Mouse (Mus musculus) E14TG2a.4 (cell line): ENCODE measurements at regions not wholly inside any gene's neighbourhood (a gene's known extent, or its start where the extent isn't known, plus 50 kb on each side); places are given as distances from the start of the nearest gene placed in this dataset.

ENCODE experiments used
- H3K27me3 ChIP-seq: 2 replicates; pipeline ENCODE4 v1.6.1; 2014; ENCODE audit warnings: low read length, control low read depth; ENCODE audit not compliant: insufficient read depth
- H3K36me3 ChIP-seq: 2 replicates; pipeline ENCODE4 v1.6.1; 2014; ENCODE audit warnings: low read length, control low read depth; ENCODE audit not compliant: insufficient read depth
- H3K4me1 ChIP-seq: replicated peaks from 2 replicates; pipeline ENCODE4 v1.6.1; 2014; ENCODE audit warnings: low read depth, low read length, control low read depth
- H3K4me3 ChIP-seq: replicated peaks from 2 replicates; pipeline ENCODE4 v1.5.1; 2014; ENCODE audit warnings: mild to moderate bottlenecking, low read length
- H3K9me3 ChIP-seq: 2 replicates; pipeline ENCODE4 v1.6.1; 2014; ENCODE audit warnings: low read length, control low read depth
- CTCF ChIP-seq: conservative IDR thresholded peaks from 2 replicates; pipeline ENCODE4 v1.5.1; 2014; ENCODE audit warnings: low read length
- NANOG ChIP-seq: IDR thresholded peaks from 2 replicates; pipeline ENCODE4 v1.6.1; 2014; ENCODE audit warnings: borderline replicate concordance, low read length, mixed read lengths
- POU5F1 ChIP-seq: IDR thresholded peaks from 2 replicates; pipeline ENCODE4 v1.6.1; 2014; ENCODE audit warnings: low read length, borderline replicate concordance

DNA sequence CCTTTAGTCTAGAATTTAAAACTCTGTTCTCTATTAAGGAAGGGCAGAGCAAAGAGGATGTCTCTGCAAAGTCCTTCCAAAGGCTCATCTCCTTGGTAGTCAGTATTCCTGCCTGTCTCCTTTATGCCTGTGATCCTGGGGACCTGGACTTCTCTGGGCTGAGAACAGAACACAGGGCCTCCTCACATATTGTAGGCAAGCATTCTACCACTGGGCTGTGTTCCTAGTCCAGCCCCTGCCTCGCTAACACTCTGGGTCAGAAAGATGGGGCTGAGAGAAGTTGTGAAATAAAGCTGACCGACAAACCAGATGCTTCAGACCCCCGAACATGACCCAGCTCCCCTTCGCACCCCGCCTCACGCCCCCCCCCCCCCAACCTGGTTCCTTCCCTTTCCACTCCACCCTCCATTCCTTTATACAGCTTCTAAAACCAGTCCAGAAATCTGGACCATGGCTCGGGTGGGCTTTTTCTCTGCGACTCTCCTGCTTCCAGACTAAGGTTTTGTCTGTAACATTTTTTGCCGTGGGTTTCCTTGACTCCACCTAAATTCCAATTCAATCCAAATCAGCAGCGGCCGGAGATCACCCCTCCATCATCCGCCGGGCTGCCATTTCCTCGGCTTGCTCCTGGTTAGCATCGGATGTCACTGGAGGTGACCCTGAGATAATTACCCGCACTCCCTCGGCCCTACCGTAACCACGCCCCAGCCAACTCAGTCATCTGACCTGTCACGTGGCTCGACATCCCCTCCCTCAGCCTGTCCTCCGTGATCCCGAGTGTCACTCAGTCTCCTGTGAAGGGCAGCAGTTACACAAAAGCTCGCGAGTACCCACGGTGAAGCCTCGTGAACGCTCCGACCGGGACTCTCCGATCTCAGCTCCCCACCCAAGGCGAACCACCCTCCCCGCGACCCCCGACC, 89.3 kb upstream of the Synm start:
- peaks cover 48% of the 10 kb centered on the region for H3K27me3 ChIP-seq

GRCm38 (mm10) chr7:67846796-67847195, 87.3 kb upstream of the Synm start:
- H3K4me3 ChIP-seq = no peak overlapping the region
- peaks cover under 1% of the 10 kb centered on the region; the same call in 1 of the 2 replicates for H3K9me3 ChIP-seq
- TF ChIP-seq POU5F1 (no peak), NANOG (no peak), CTCF (no peak)

More for the DNA sequence above, 89.3 kb upstream of the Synm start:
- H3K4me3 ChIP-seq = peak overlapping the region; percentile 68
- no peaks in the 10 kb centered on the region for H3K9me3 ChIP-seq
- H3K4me1 ChIP-seq = peaks cover 38% of the 10 kb centered on the region
- TF ChIP-seq NANOG (no peak), POU5F1 (no peak), CTCF (no peak)
- H3K36me3 ChIP-seq = no peaks in the 10 kb centered on the region

DNA sequence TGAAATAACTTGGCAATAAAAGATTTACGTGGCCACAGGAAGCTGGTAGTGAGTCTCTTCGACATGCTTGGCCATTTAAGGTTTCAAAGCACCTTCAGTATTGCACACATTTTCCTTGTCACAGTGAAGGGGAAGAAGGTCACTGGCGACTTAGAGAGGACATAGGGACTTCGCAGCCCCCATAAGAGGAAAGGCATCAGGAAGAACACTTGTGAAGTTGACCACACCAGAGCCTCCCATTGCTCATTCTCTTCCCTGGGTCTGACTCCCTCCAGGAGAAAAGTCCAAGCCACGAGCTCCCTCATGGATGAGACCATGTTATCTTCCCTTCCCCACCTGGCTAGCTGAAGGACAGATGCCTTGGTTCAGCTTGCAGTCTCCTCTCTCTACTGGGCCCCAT, 77.4 kb upstream of the Synm start:
- H3K27me3 ChIP-seq = peaks cover 8% of the 10 kb centered on the region; the same call in 1 of the 2 replicates
- TF ChIP-seq NANOG (no peak), POU5F1 (no peak), CTCF (no peak)

More at GRCm38 (mm10) chr7:67846796-67847195, 87.3 kb upstream of the Synm start:
- peaks cover 38% of the 10 kb centered on the region for H3K4me1 ChIP-seq
- no peaks in the 10 kb centered on the region for H3K36me3 ChIP-seq
- peaks cover 46% of the 10 kb centered on the region for H3K27me3 ChIP-seq

GRCm38 (mm10) chr7:67836117-67836949, 76.8 kb upstream of the Synm start:
- no peak overlapping the region for H3K4me3 ChIP-seq
- H3K36me3 ChIP-seq = no peaks in the 10 kb centered on the region
- H3K4me1 ChIP-seq = no peaks in the 10 kb centered on the region
- H3K27me3 ChIP-seq = peaks cover 8% of the 10 kb centered on the region; the same call in 1 of the 2 replicates
- H3K9me3 ChIP-seq = peaks cover 38% of the 10 kb centered on the region
- TF ChIP-seq POU5F1 = no peak
- no peak for TF ChIP-seq CTCF
- no peak for TF ChIP-seq NANOG

More for the DNA sequence above, 77.4 kb upstream of the Synm start:
- Histone ChIP-seq H3K36me3 (no peaks in the 10 kb centered on the region), H3K4me3 (no peak overlapping the region), H3K9me3 (peaks cover 43% of the 10 kb centered on the region), H3K4me1 (no peaks in the 10 kb centered on the region)

DNA sequence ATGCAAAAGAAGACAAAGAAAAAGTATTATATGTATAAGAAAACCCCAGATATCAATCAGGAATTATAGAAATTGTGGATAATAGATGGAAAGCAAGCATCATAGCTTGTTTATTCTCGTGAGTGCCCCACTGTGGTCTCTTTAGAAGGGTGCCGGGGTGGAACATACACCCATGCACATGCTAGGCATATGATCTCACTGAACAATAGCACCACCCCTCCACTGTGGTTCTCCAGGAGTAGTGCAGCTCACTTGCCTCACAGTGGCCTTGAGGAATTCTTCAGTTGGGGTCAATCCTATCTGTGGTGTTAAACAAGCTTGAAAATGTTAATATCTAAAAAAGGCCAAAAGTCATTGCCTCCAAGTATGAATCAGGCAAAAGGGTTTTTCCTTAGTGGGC, 72.2 kb upstream of the Synm start:
- H3K36me3 ChIP-seq = no peaks in the 10 kb centered on the region

DNA sequence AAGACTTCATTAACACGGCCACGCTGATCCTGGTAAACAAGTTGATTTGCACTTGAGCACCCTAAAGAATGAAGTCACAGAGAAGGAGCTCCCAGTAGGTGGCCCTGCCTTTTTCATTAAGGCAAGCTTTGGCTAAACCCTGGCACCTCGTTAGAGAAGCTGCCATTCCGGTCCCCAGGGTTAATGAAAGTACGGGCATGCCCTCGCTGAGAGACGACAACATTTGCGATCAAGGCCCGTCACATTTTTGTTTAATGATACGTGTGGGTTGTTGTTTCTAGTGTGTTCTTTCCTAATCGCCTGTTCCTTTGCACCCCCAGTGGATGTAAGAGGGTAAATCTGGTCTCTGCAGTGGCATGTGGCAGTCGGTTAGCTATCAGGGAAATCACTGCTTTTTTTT, 67.8 kb upstream of the Synm start:
- H3K9me3 ChIP-seq = peaks cover 1% of the 10 kb centered on the region
- no peak overlapping the region for H3K4me3 ChIP-seq
- no peak for TF ChIP-seq CTCF
- no peak for TF ChIP-seq POU5F1
- TF ChIP-seq NANOG = no peak

More for the DNA sequence above, 72.2 kb upstream of the Synm start:
- peaks cover 15% of the 10 kb centered on the region for H3K27me3 ChIP-seq
- H3K4me1 ChIP-seq = no peaks in the 10 kb centered on the region
- H3K4me3 ChIP-seq = no peak overlapping the region
- H3K9me3 ChIP-seq = peaks cover 8% of the 10 kb centered on the region
- no peak for TF ChIP-seq POU5F1
- no peak for TF ChIP-seq CTCF
- no peak for TF ChIP-seq NANOG

GRCm38 (mm10) chr7:67826936-67827335, 67.4 kb upstream of the Synm start:
- TF ChIP-seq CTCF = no peak
- no peak for TF ChIP-seq NANOG
- no peak for TF ChIP-seq POU5F1
- Histone ChIP-seq H3K36me3 (no peaks in the 10 kb centered on the region), H3K4me1 (no peaks in the 10 kb centered on the region), H3K27me3 (peaks cover 10% of the 10 kb centered on the region; the same call in 1 of the 2 replicates), H3K9me3 (no peaks in the 10 kb centered on the region), H3K4me3 (no peak overlapping the region)

More for the DNA sequence above, 67.8 kb upstream of the Synm start:
- H3K27me3 ChIP-seq = peaks cover 10% of the 10 kb centered on the region; the same call in 1 of the 2 replicates
- no peaks in the 10 kb centered on the region for H3K4me1 ChIP-seq
- H3K36me3 ChIP-seq = no peaks in the 10 kb centered on the region

DNA sequence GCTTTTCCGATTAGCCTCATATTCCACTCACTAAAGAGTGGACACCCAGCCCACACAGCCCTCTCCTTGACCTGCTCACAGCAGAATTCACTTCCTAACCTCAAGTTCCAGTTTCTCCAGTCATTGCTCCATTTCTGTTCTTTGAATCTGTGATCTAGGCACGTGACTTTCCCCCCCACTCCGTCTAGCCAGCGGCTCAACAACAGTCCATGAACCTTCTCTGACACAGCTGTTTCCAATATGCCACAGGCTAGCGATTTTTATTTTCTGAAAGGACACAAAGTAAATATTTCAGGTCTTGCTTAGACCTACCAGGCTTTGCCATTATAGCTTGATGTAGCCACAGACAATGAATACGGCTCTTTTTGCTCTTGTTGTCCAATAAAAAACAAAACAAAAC, 66.8 kb upstream of the Synm start:
- H3K36me3 ChIP-seq = no peaks in the 10 kb centered on the region
- TF ChIP-seq POU5F1 (no peak), CTCF (no peak), NANOG (no peak)
- peaks cover 10% of the 10 kb centered on the region; the same call in 1 of the 2 replicates for H3K27me3 ChIP-seq
- no peaks in the 10 kb centered on the region for H3K4me1 ChIP-seq
- no peaks in the 10 kb centered on the region for H3K9me3 ChIP-seq
- H3K4me3 ChIP-seq = no peak overlapping the region
